Mouse (Mus musculus): ENCODE measurements at regions not wholly inside any gene's neighbourhood (a gene's known extent, or its start where the extent isn't known, plus 50 kb on each side); places are given as distances from the start of the nearest gene placed in this dataset.

GRCm38 (mm10) chr9:35328503-35328902, 60.8 kb downstream of the Rpusd4 start:
- DNase-seq, result no peak

GRCm38 (mm10) chr9:35330386-35330785, 62.7 kb downstream of the Rpusd4 start:
- no peak for DNase-seq

- no peak for DNase-seq
Measured at GRCm38 (mm10) chr9:35331241-35331680, 63.6 kb downstream of the Rpusd4 start.

- DNase-seq, result no peak
Measured at GRCm38 (mm10) chr9:35332688-35333630, 65.3 kb downstream of the Rpusd4 start.

DNA sequence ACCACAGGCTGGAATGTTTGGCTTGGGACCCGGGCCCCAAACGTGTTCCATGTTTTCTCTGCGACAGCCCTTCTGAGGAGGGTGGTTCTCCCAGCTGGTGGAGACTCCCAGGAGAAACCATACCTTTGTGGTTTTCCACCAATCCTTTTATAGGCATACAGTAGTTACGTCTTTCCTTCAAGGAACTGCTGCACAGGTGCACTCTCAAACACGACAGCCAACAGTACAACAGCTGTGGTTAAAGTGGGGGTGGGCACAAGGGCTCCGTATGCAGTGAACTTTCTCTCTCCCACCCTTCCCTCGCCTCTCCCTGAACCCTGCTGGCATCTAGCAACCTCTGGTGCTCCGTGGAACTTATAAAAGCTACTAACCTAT, 66.0 kb downstream of the Rpusd4 start:
- DNase-seq, result no peak

DNA sequence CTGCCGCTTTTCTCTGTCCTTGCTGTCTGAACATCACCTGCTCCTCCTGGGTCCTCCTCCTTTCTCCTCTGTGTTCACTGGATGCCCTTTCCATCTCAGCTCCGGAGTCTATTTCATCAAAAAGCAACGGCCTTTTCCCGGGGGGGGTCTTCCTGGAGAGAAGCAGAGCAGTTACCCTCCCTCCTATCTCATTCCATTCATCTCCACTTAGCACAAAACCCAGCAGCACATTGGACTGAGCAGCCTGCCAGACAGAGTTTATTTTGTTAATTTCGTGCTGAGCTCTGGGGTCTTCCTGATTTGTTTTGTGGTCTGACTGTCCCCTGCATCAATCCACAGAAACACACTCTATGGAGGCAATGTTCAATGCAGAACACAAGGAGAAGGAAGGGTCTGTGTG, 66.9 kb downstream of the Rpusd4 start:
- no peak for DNase-seq

- no peak for DNase-seq
Measured at GRCm38 (mm10) chr9:35335181-35335580, 67.5 kb downstream of the Rpusd4 start.

DNA sequence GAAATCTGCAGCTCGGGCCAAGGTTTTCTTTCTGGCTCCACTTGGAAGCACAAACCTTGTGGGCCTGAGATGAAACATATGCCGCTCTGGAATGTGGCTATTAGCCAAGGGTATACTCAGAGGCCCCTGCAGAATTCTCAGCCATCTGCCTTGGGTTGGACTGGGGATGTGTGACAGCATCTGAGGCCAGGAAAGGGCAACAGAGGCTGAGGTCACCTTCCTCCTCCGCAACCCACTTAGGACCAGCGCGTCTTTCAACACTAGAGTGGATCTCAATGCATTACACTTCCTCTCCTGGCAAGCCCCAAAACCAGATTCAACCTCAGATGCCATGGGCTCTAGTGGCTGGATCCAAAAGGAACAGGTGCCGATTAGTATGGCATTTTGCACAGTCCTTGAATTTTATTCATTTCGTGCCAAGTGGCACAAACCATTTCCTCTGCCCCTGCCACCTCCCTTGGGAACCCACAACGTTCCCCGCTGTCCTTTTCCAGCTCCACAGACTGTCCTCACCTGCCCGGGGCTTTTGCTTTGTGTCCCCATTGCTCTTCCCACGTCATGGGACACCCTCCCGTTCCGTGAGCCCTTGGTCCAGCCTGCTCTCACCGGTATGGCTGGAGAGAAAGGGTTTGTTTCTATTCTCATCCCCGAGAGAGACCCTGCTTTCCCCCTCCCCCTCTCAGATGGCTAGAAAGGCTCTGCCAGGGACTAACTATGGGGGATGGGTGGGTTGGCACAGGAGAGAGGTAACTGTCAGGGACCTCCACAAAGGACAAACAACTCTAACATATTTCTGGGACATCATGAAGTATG, 68.4 kb downstream of the Rpusd4 start:
- DNase-seq, result no peak

GRCm38 (mm10) chr9:35336701-35337055, 69.0 kb downstream of the Rpusd4 start:
- DNase-seq, result no peak

DNA sequence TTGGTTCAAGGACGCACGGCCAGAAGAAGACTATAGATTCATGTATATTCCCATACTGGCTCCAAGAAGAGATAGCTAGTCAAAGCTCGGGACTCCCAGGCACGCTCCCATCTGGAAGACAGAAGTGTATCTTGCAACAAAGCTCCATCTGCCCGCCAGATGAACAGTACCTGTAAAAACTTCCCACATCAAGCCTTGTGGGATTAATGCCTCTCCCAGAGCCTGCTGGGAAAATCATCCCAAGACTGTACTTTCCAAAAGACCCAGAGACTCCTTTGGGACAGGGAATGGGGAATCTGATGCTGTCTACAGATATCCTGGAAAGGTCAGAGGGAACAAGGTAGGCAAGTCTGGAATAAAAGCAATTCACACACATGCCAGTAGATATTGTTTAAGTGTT, 71.2 kb downstream of the Rpusd4 start:
- DNase-seq, result no peak

GRCm38 (mm10) chr9:35339492-35340262, 72.0 kb downstream of the Rpusd4 start:
- no peak for DNase-seq

DNA sequence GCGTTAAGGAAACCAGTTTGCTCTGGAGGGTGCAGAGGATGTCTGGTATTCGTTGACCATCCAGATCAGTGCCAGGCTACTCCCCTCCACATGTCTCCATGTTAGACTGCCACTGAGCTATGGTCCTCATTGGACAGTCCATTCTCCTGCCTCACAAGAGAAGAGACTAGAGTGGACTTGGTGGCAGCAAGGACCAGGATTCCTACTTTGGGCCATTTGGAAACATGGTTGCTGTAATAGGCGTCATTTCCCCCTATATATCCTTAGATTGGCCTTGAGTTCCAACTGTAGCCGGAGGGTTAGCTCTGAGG, 72.6 kb downstream of the Rpusd4 start:
- DNase-seq, result no peak

GRCm38 (mm10) chr9:35340811-35341210, 73.1 kb downstream of the Rpusd4 start:
- DNase-seq, result peak in 1 of 2 experiments; percentile 4

GRCm38 (mm10) chr9:35341386-35341785, 73.7 kb downstream of the Rpusd4 start:
- DNase-seq, result no peak

DNA sequence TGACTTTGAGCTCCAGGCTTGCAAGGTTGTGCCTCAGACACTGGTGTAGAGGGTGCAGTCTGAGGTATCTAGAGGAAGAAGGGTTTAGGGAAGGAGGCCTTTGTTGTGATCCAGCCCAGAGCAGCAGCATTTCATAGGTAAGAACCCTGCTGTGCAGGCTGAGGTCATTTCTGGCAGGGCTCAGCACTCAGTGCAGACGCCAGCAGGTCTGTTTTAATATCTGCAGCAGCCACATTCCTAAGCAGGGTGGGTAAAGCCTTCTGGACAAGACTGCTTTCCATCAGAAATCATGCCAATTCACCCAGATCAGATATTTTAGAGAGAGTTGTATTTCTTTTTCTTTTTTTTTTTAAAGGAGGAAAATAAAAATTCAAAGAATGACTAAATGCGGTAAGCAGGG, 74.8 kb downstream of the Rpusd4 start:
- DNase-seq, result no peak

- DNase-seq, result no peak
Measured at GRCm38 (mm10) chr9:35343336-35343735, 75.7 kb downstream of the Rpusd4 start.

DNA sequence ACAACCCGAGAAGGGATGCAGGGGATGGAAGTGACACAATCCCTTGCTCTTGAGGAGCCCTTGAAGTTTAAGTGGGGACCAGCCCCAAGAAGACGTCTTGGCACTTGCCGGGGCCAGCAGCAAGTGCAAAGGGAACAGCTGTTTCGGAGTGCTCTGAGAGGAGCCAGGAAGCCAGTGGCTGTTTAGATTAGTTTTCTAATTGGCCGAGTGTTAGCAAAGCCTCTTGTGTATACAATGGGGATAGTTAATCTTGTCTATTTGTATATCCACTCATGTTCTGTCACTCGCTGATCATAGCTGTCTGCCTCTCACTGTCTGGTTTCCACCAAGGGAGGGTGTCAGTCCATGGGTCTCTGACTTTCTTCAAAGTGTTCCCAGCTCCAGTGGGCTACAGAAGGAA, 76.6 kb upstream of the Cdon start:
- no peak for DNase-seq

- DNase-seq, result no peak
Measured at GRCm38 (mm10) chr9:35346378-35346777, 74.5 kb upstream of the Cdon start.

GRCm38 (mm10) chr9:35350046-35350552, 70.8 kb upstream of the Cdon start:
- DNase-seq, result no peak

- DNase-seq, result no peak
Measured at GRCm38 (mm10) chr9:35351576-35351975, 69.4 kb upstream of the Cdon start.

GRCm38 (mm10) chr9:35354652-35355130, 66.2 kb upstream of the Cdon start:
- no peak for DNase-seq

DNA sequence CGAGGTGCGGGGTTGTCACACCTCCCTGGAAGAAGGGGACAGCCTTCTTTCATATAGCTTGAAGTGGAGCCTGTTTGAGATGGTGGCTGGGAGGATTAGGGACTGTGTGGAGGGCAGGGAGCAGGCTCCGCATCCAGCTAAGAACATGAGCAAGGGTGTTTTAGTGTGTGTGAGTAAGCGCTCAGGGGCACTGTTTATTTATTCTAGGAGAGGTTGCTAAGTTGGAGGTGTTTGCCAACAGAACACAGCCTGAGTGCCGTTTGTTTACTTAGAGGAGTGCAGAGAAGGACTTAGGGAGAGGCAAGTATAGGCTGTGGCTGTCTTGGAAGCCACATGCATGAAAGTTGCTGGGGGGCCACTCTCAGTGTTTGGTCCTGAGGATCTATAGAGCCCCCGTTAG, 61.2 kb upstream of the Cdon start:
- DNase-seq, result no peak

Measured in B cell, adult 2 months (primary cell).